Mouse (Mus musculus): ENCODE measurements around the gene Jpt2. TPM values are rescaled to one million over a fixed set of nuclear protein-coding genes. Genes with fewer than 3 reads are reported as not detected.
"Not testable (repeated sequence)": the region's sequence is repeated elsewhere in the genome, so short reads cannot be mapped to it uniquely, and the experiment has no call there.

The Jpt2 gene
- 183 and 187 TPM in 2 replicates for polyA plus RNA-seq (2015; fragmentation: Nextera tagmentation; extraction: Ambion mirVana)

DNA sequence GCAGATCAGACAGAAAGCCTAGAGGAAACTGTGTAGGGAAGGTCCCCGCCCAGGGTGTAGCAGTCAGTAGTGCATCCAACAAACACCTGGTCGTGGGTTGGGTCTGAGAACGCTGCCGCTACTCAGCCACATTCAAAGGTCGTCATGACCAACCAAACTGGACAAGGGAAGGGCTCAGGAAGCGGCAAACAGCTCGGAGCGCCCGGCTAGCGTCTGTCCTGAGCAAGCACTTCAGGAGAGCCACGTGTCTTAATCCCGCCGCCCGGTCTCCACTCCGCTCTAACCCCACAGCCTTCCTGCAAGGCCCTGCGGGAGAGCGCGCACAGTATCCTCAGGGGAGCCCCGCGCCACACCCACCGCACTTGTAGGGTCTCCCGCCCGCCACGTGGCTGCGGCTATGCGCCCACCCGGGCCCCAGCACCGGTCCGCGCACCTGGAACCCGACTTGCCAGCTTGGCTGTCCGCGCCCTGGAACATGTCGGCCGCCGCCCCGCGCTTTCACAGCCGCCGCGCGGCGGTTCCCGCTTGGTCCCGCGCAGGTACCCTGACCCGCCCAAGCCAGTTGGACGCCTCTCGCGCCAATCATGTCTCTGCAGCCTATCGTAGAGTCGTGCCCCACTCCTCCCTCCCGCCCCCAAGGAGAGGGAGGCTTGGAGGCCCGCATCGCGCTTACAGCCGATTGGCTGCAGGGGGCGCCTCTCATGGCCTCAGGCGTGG is at the start of gene Jpt2:
TSS of gene Jpt2 (minus strand) at position 555 of the 717 bp plus-strand sequence.
- peak within 1 kb of the TSS; percentile 80 for H3K4me2 ChIP-seq (replicated peaks)
- peak within 1 kb of the TSS; percentile 83 for H3K27ac ChIP-seq
- no peaks in the 10 kb centered on the region for H3K9me3 ChIP-seq
- peak within 1 kb of the TSS; percentile 100 for H3K4me3 ChIP-seq (replicated peaks)
- 0 out of 2 replicates have a peak, but pooled peaks cover 5% of the 10 kb centered on the region for H3K4me1 ChIP-seq (replicated peaks)
- H3K9ac ChIP-seq: peak within 1 kb of the TSS; percentile 93
- H3K36me3 ChIP-seq: peaks cover 19% of the 10 kb centered on the region
- ATAC-seq: peak; percentile 100
- no peaks in the 10 kb centered on the region for H3K27me3 ChIP-seq (replicated peaks)
- WGBS: 0% methylated on average over 59 of the region's 59 CpGs

DNA sequence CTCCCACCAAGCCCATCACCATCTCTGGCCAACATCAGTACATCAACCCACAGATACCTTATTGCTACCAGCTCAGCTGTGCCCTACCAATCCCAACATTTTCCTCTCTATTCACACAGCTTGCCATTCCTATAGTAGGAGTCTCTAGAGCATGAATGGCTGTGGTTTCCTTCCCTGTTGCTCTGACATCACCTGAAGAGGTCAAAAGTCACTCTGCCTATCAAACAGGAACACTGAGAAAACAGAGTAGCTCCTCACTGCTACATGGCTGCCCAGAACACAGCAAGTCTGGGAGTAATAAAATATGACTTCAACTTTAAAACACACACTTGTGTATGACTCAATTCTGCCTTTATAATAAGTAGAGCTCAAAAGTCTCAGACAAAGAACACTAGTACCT is 47.0 kb upstream of the Jpt2 start:
- Histone ChIP-seq H3K9me3 (no peaks in the 10 kb centered on the region), H3K4me1 (replicated peaks) (0 out of 2 replicates have a peak, but pooled peaks cover 2% of the 10 kb centered on the region), H3K9ac (no peak overlapping the region), H3K4me3 (replicated peaks) (no peak overlapping the region), H3K4me2 (replicated peaks) (no peak overlapping the region), H3K27me3 (replicated peaks) (no peaks in the 10 kb centered on the region), H3K27ac (no peak overlapping the region), H3K36me3 (peaks cover 14% of the 10 kb centered on the region)
- ATAC-seq: no peak

GRCm38 (mm10) chr17:25005102-25005501 is 44.6 kb upstream of the Jpt2 start:
- no peak overlapping the region for H3K4me2 ChIP-seq (replicated peaks)
- no peak overlapping the region for H3K9ac ChIP-seq
- no peak overlapping the region for H3K4me3 ChIP-seq (replicated peaks)
- 0 out of 2 replicates have a peak, but pooled peaks cover 2% of the 10 kb centered on the region for H3K4me1 ChIP-seq (replicated peaks)
- WGBS: 92% methylated on average over 3 of the region's 3 CpGs
- no peak overlapping the region for H3K27ac ChIP-seq
- H3K9me3 ChIP-seq: no peaks in the 10 kb centered on the region
- H3K36me3 ChIP-seq: peaks cover 16% of the 10 kb centered on the region
- ATAC-seq: no peak
- H3K27me3 ChIP-seq (replicated peaks): no peaks in the 10 kb centered on the region

DNA sequence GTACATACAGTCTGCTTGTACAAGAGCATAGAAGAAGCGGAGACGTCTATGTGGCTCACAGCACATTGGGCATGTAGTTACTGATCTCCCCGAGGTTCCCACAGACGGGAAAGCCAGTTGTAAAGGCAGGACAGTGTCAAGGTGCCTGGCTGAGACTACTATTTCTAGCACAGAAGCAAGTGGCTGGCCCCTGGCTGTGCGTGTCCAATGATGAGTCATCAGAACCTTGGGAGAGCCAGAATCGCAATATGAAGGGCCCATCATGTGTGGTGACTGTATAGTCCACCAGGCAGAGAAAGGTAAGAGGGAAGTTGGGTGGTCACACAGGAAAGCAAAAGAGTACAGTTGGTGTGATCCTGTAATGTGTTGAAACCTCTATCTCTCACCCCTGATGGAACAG is 34.2 kb upstream of the Jpt2 start:
- no peak overlapping the region for H3K27ac ChIP-seq
- H3K4me1 ChIP-seq (replicated peaks): no peaks in the 10 kb centered on the region
- H3K9me3 ChIP-seq: no peaks in the 10 kb centered on the region
- no peak overlapping the region for H3K9ac ChIP-seq
- no peak for ATAC-seq
- H3K4me3 ChIP-seq (replicated peaks): no peak overlapping the region
- WGBS: 93% methylated on average over 6 of the region's 6 CpGs
- H3K4me2 ChIP-seq (replicated peaks): no peak overlapping the region
- no peaks in the 10 kb centered on the region for H3K27me3 ChIP-seq (replicated peaks)
- H3K36me3 ChIP-seq: peaks cover 40% of the 10 kb centered on the region

GRCm38 (mm10) chr17:24987221-24987620 is 26.7 kb upstream of the Jpt2 start:
- Histone ChIP-seq H3K4me2 (replicated peaks) (no peak overlapping the region), H3K4me3 (replicated peaks) (no peak overlapping the region), H3K4me1 (replicated peaks) (no peaks in the 10 kb centered on the region), H3K27ac (no peak overlapping the region), H3K9ac (no peak overlapping the region), H3K27me3 (replicated peaks) (no peaks in the 10 kb centered on the region), H3K36me3 (peaks cover 59% of the 10 kb centered on the region), H3K9me3 (no peaks in the 10 kb centered on the region)
- ATAC-seq: no peak
- WGBS: 92% methylated on average over 6 of the region's 6 CpGs

GRCm38 (mm10) chr17:24960852-24961715 is 595 bp upstream of the Jpt2 start:
- H3K4me3 ChIP-seq (replicated peaks): peak overlapping the region; percentile 100
- no peaks in the 10 kb centered on the region for H3K27me3 ChIP-seq (replicated peaks)
- H3K27ac ChIP-seq: peak overlapping the region; percentile 66; the same call in 1 of the 2 replicates
- H3K9me3 ChIP-seq: no peaks in the 10 kb centered on the region
- H3K4me2 ChIP-seq (replicated peaks): peak overlapping the region; percentile 80
- H3K4me1 ChIP-seq (replicated peaks): 0 out of 2 replicates have a peak, but pooled peaks cover 5% of the 10 kb centered on the region
- peaks cover 21% of the 10 kb centered on the region for H3K36me3 ChIP-seq
- ATAC-seq: peak; percentile 57
- WGBS: 12% methylated on average over 21 of the region's 21 CpGs
- peak overlapping the region; percentile 31; the same call in 1 of the 2 replicates for H3K9ac ChIP-seq

DNA sequence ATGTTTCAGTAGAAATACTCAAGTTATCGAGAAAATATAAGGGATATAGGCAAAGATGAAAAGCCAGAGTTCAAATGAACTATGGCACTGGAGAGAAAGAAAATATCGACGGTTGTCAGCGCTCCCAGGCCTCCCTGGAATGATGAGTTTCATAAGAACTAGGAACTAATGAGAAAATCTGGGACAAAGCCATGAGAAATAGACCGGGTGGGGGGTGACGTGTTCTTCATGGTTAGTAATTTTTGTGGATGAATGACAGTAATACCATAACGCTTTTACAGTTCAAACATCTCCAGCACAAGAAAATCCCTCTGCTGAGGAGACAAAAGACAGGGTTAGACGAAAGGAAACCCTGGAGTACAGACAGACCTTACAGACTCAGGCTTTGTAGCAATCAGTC is 1.1 kb downstream of the Jpt2 start:
- 0 out of 2 replicates have a peak, but pooled peaks cover 5% of the 10 kb centered on the region for H3K4me1 ChIP-seq (replicated peaks)
- H3K36me3 ChIP-seq: peaks cover 25% of the 10 kb centered on the region
- 39% methylated on average over 8 of the region's 8 CpGs for WGBS
- peak overlapping the region; percentile 100 for H3K4me3 ChIP-seq (replicated peaks)
- no peaks in the 10 kb centered on the region for H3K27me3 ChIP-seq (replicated peaks)
- H3K9ac ChIP-seq: peak overlapping the region; percentile 93
- no peaks in the 10 kb centered on the region for H3K9me3 ChIP-seq
- peak overlapping the region; percentile 80 for H3K4me2 ChIP-seq (replicated peaks)
- H3K27ac ChIP-seq: 0 out of 2 replicates have a peak overlapping the region, but pooled peaks have one; percentile 38
- ATAC-seq: no peak

- Histone ChIP-seq H3K9ac (no peak overlapping the region), H3K27me3 (replicated peaks) (no peaks in the 10 kb centered on the region), H3K4me3 (replicated peaks) (no peak overlapping the region), H3K36me3 (peaks cover 14% of the 10 kb centered on the region), H3K4me1 (replicated peaks) (peaks cover 13% of the 10 kb centered on the region), H3K9me3 (no peaks in the 10 kb centered on the region), H3K4me2 (replicated peaks) (no peak overlapping the region), H3K27ac (no peak overlapping the region)
- 78% methylated on average over 2 of the region's 2 CpGs for whole genome bisulfite sequencing
- peak; percentile 71 for ATAC-seq
Measured at GRCm38 (mm10) chr17:24953291-24953690, 7.2 kb downstream of the Jpt2 start.

GRCm38 (mm10) chr17:24950671-24951070 is 9.8 kb downstream of the Jpt2 start:
- no peak overlapping the region for H3K9ac ChIP-seq
- peaks cover 25% of the 10 kb centered on the region for H3K36me3 ChIP-seq
- H3K4me2 ChIP-seq (replicated peaks): no peak overlapping the region
- ATAC-seq: peak; percentile 43; the same call in 1 of the 2 replicates
- 78% methylated on average over 2 of the region's 2 CpGs for WGBS
- H3K27me3 ChIP-seq (replicated peaks): no peaks in the 10 kb centered on the region
- peaks cover 13% of the 10 kb centered on the region for H3K4me1 ChIP-seq (replicated peaks)
- H3K9me3 ChIP-seq: no peaks in the 10 kb centered on the region
- H3K4me3 ChIP-seq (replicated peaks): no peak overlapping the region
- H3K27ac ChIP-seq: no peak overlapping the region

DNA sequence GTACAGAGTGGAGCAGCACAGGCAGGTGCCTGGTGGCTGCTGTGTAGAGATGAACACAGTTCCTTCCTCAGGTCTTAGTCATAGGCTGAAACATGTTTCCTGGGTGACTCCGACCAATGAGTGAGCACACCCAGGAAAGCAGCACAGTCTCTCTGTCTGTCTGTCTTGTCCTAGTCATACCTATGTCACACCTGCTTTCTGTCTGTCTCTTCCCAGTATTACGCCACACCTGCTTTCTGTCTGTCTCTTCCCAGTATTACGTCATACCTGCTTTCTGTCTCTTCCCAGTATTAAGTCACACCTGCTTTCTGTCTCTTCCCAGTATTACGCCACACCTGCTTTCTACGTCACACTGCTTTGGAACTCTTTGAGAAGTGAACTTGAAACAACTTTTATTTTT is 12.3 kb downstream of the Jpt2 start:
- Histone ChIP-seq H3K4me3 (replicated peaks) (no peak overlapping the region), H3K9me3 (no peaks in the 10 kb centered on the region), H3K4me1 (replicated peaks) (peaks cover 8% of the 10 kb centered on the region), H3K36me3 (peaks cover 19% of the 10 kb centered on the region), H3K27ac (no peak overlapping the region), H3K4me2 (replicated peaks) (no peak overlapping the region), H3K9ac (no peak overlapping the region), H3K27me3 (replicated peaks) (no peaks in the 10 kb centered on the region)
- no peak for ATAC-seq
- WGBS: 89% methylated on average over 5 of the region's 5 CpGs

DNA sequence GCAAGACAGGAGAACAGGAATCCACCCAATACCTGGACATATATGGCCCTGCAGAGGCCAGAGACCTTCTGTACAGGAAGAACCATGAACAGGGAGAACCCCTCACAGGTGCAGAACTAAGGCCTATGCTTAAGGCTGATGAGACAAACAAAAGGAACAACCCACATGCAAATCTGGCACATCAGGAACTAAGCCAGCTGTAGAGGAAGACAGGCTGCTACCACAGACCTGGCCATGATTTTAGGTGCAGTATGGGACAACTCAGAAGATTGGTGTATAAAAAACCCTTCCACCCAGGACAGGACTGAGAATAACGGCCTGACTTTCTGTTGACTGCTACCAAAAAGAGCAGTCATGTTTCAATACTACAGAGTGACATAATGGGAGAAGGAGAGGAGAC is 16.9 kb downstream of the Jpt2 start:
- not testable (repeated sequence) for H3K9ac ChIP-seq; H3K4me1 ChIP-seq (replicated peaks); H3K27me3 ChIP-seq (replicated peaks); H3K4me3 ChIP-seq (replicated peaks); H3K9me3 ChIP-seq; ATAC-seq; H3K4me2 ChIP-seq (replicated peaks); H3K27ac ChIP-seq
- 77% methylated on average over 1 of the region's 1 CpGs for WGBS
- H3K36me3 ChIP-seq: peaks cover 19% of the 10 kb centered on the region

GRCm38 (mm10) chr17:24943036-24943435 is 17.5 kb downstream of the Jpt2 start:
- no peak overlapping the region for H3K9ac ChIP-seq
- H3K9me3 ChIP-seq: no peaks in the 10 kb centered on the region
- no peak overlapping the region for H3K27ac ChIP-seq
- peaks cover 19% of the 10 kb centered on the region for H3K36me3 ChIP-seq
- H3K4me2 ChIP-seq (replicated peaks): no peak overlapping the region
- no peak for ATAC-seq
- H3K4me1 ChIP-seq (replicated peaks): no peaks in the 10 kb centered on the region
- 92% methylated on average over 7 of the region's 7 CpGs for WGBS
- H3K27me3 ChIP-seq (replicated peaks): no peaks in the 10 kb centered on the region
- no peak overlapping the region for H3K4me3 ChIP-seq (replicated peaks)

All from intestine, embryonic 15.5 days (tissue).